Mouse (Mus musculus): ENCODE measurements at regions not wholly inside any gene's neighbourhood (a gene's known extent, or its start where the extent isn't known, plus 50 kb on each side); places are given as distances from the start of the nearest gene placed in this dataset.
A peak's percentile ranks its signal among the peaks of the same experiment; 100 is the strongest.

DNA sequence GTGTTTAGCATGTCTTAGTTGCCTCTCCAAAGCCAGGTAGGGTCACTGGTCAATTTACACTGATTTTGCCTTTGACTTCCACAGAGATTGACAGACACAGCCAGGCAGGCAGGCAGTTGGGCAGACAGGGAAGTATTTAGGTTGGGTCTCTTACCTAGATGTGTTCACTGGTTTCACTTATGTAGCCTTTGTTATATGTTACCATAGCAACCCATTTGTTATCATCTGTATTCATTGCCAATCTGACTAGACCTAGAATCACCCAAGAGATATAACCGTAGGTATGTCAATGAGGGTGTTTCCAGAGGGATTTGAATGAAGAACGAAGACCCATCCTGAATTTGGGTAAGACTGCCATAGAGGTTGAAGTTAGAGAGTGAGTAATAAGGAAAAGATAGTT, 123.8 kb upstream of the Tnfaip3 start:
- H3K27me3 ChIP-seq (ENCODE audit: control insufficient read depth, insufficient read depth, low read length): no peaks in the 10 kb centered on the region
- ATAC-seq (ENCODE audit: low FRiP score, low TSS enrichment) (no peak), DNase-seq (peak; percentile 10)
- no peak overlapping the region for H3K4me3 ChIP-seq (replicated peaks; ENCODE audit: low read depth, low read length)
- WGBS: 60% methylated on average over 2 of the region's 2 CpGs
- no peak overlapping the region for H3K27ac ChIP-seq (replicated peaks; ENCODE audit: low read depth, low read length)
- no peaks in the 10 kb centered on the region for H3K9me3 ChIP-seq (ENCODE audit: control insufficient read depth, low read length)
- no peak overlapping the region for H3K9ac ChIP-seq (replicated peaks; ENCODE audit: low read length)
- H3K36me3 ChIP-seq (ENCODE audit: control insufficient read depth, insufficient read depth, low read length): no peaks in the 10 kb centered on the region
- no peak overlapping the region for H3K4me2 ChIP-seq (ENCODE audit: low read length)
- H3K4me1 ChIP-seq (ENCODE audit: control insufficient read depth, insufficient read depth, low read length): no peaks in the 10 kb centered on the region

DNA sequence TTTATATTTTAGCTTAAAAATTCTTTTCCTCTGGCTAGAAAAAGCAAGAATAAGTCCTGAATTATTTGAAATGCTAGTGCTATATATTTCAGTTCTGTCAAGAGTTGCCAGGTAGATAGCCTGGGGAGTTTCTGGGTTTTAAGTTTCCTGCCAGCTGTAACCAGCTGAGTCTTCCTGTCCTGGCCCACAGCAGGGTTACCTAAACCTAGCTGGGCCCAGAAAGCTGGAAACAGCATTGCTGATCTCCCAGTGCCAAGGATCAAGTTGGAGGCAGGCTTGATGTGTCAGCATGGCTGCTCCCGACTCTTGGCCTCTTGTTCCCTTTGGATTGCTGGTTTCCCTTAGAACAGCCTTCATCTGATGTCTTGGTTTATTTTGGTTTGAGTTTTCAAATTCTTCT, 122.8 kb upstream of the Tnfaip3 start:
- H3K9me3 ChIP-seq (ENCODE audit: control insufficient read depth, low read length): no peaks in the 10 kb centered on the region
- H3K4me2 ChIP-seq (ENCODE audit: low read length): no peak overlapping the region
- no peak overlapping the region for H3K4me3 ChIP-seq (replicated peaks; ENCODE audit: low read depth, low read length)
- no peaks in the 10 kb centered on the region for H3K4me1 ChIP-seq (ENCODE audit: control insufficient read depth, insufficient read depth, low read length)
- no peaks in the 10 kb centered on the region for H3K36me3 ChIP-seq (ENCODE audit: control insufficient read depth, insufficient read depth, low read length)
- no peaks in the 10 kb centered on the region for H3K27me3 ChIP-seq (ENCODE audit: control insufficient read depth, insufficient read depth, low read length)
- no peak overlapping the region for H3K27ac ChIP-seq (replicated peaks; ENCODE audit: low read depth, low read length)
- ATAC-seq (ENCODE audit: low FRiP score, low TSS enrichment) (no peak), DNase-seq (no peak)
- H3K9ac ChIP-seq (replicated peaks; ENCODE audit: low read length): no peak overlapping the region
- 89% methylated on average over 1 of the region's 1 CpGs for WGBS

DNA sequence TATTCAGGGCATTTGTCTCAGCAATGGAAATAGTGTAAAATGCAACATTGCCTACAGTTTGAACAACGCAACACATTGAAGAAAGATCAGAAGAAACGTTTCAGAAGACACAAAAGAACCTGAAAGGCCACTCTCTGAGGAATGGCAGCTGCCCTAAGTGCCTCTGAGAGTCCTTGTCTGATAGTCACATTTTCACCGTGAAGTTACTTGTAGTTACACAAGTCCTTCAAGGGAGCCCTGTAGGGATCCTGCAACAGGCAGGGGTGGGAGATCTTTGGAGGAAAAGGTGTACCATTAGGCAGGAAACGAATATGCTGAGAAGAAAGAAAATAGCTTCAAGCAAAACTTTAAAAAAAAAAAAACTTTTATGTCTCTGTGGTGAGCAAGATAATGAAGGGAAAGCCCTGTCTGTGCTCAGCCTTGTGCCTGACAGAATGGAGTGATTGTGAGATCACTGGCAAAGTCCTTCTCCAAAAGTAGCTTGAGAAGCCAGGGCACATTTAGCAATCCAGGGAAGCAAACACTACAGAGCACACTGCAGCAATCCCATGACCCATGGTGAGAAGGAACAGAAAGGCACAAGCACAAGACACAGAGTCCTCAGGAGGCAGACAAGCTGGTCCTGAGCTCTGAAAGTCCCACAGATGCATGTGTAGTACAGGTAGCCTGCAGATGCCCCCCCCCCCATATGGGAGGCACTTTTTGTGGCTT, 112.3 kb upstream of the Tnfaip3 start:
- H3K9me3 ChIP-seq (ENCODE audit: control insufficient read depth, low read length): no peaks in the 10 kb centered on the region
- H3K36me3 ChIP-seq (ENCODE audit: control insufficient read depth, insufficient read depth, low read length): no peaks in the 10 kb centered on the region
- H3K4me1 ChIP-seq (ENCODE audit: control insufficient read depth, insufficient read depth, low read length): no peaks in the 10 kb centered on the region
- no peak overlapping the region for H3K4me3 ChIP-seq (replicated peaks; ENCODE audit: low read depth, low read length)
- H3K27ac ChIP-seq (replicated peaks; ENCODE audit: low read depth, low read length): no peak overlapping the region
- no peak for DNase-seq
- H3K4me2 ChIP-seq (ENCODE audit: low read length): no peak overlapping the region
- H3K27me3 ChIP-seq (ENCODE audit: control insufficient read depth, insufficient read depth, low read length): no peaks in the 10 kb centered on the region
- WGBS: 71% methylated on average over 4 of the region's 4 CpGs
- no peak overlapping the region for H3K9ac ChIP-seq (replicated peaks; ENCODE audit: low read length)
- ATAC-seq (ENCODE audit: low FRiP score, low TSS enrichment): no peak

DNA sequence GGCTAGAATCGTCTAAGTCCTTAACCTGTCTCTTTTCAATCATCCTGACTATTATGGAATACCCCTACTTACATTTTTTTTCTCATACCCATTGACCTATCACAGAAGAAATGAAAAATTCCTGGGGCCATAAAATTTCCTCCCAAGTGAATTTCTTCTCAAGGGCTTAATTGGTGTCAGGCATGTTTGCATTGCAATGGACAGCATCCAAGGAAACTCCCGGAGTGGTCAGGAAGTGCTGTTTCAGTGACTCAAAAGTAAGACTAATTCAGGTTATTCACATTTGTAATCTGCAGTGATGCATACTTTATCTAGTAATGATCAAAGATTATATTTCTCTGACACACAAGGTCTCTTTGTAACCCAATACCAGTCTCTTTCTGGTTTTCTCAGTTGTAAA, 111.5 kb upstream of the Tnfaip3 start:
- no peaks in the 10 kb centered on the region for H3K4me1 ChIP-seq (ENCODE audit: control insufficient read depth, insufficient read depth, low read length)
- H3K4me3 ChIP-seq (replicated peaks; ENCODE audit: low read depth, low read length): no peak overlapping the region
- no peak for DNase-seq
- WGBS: 81% methylated on average over 2 of the region's 2 CpGs
- H3K4me2 ChIP-seq (ENCODE audit: low read length): no peak overlapping the region
- H3K36me3 ChIP-seq (ENCODE audit: control insufficient read depth, insufficient read depth, low read length): no peaks in the 10 kb centered on the region
- H3K27me3 ChIP-seq (ENCODE audit: control insufficient read depth, insufficient read depth, low read length): no peaks in the 10 kb centered on the region
- H3K9ac ChIP-seq (replicated peaks; ENCODE audit: low read length): no peak overlapping the region
- H3K27ac ChIP-seq (replicated peaks; ENCODE audit: low read depth, low read length): no peak overlapping the region
- no peaks in the 10 kb centered on the region for H3K9me3 ChIP-seq (ENCODE audit: control insufficient read depth, low read length)
- no peak for ATAC-seq (ENCODE audit: low FRiP score, low TSS enrichment)

DNA sequence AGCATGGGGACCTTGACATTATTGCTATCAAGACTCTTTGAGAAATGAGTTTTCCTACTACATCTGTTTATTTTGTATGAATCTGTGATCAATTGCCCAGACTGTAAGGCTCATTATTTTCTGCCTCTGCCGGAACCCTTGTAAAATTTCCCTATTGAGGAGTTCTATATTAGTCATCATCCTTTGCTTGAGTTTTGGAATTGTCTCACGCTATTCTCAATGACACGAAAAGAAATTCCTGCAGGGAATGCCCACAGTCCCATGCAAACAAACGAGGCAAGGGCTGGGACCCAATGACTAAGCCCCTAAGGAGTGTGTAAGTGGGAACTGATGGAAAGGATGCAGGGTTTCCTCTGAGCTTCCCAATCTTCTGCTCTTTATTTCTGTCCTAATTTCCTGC, 111.0 kb upstream of the Tnfaip3 start:
- no peaks in the 10 kb centered on the region for H3K4me1 ChIP-seq (ENCODE audit: control insufficient read depth, insufficient read depth, low read length)
- ATAC-seq (ENCODE audit: low FRiP score, low TSS enrichment) (no peak), DNase-seq (no peak)
- no peak overlapping the region for H3K4me2 ChIP-seq (ENCODE audit: low read length)
- H3K27me3 ChIP-seq (ENCODE audit: control insufficient read depth, insufficient read depth, low read length): no peaks in the 10 kb centered on the region
- H3K9ac ChIP-seq (replicated peaks; ENCODE audit: low read length): no peak overlapping the region
- H3K27ac ChIP-seq (replicated peaks; ENCODE audit: low read depth, low read length): no peak overlapping the region
- whole genome bisulfite sequencing: 83% methylated on average over 4 of the region's 4 CpGs
- H3K4me3 ChIP-seq (replicated peaks; ENCODE audit: low read depth, low read length): no peak overlapping the region
- H3K36me3 ChIP-seq (ENCODE audit: control insufficient read depth, insufficient read depth, low read length): no peaks in the 10 kb centered on the region
- no peaks in the 10 kb centered on the region for H3K9me3 ChIP-seq (ENCODE audit: control insufficient read depth, low read length)

DNA sequence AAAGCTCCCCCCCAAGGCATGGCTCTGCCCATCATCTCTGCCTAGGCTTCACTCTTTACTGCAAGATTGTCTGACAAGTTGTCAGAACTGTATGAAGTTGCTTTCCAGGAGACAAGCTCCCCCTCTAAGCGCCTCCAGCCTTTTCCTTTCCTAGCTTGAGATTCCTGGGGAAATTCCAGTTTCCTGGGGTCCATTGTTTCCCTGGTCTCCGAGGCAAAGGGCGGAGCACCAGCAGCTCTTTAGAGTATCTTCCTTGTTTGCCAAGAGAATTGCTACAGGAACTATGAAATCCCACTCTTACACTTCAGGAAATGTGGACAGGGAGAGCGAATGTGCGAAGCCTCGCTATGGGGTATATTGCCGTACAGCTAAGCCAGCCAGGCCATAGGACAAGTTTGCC, 108.2 kb upstream of the Tnfaip3 start:
- no peaks in the 10 kb centered on the region for H3K9me3 ChIP-seq (ENCODE audit: control insufficient read depth, low read length)
- no peaks in the 10 kb centered on the region for H3K36me3 ChIP-seq (ENCODE audit: control insufficient read depth, insufficient read depth, low read length)
- ATAC-seq (ENCODE audit: low FRiP score, low TSS enrichment) (no peak), DNase-seq (peak; percentile 12)
- H3K9ac ChIP-seq (replicated peaks; ENCODE audit: low read length): no peak overlapping the region
- no peaks in the 10 kb centered on the region for H3K4me1 ChIP-seq (ENCODE audit: control insufficient read depth, insufficient read depth, low read length)
- 49% methylated on average over 7 of the region's 7 CpGs for WGBS
- H3K27ac ChIP-seq (replicated peaks; ENCODE audit: low read depth, low read length): no peak overlapping the region
- no peak overlapping the region for H3K4me2 ChIP-seq (ENCODE audit: low read length)
- no peaks in the 10 kb centered on the region for H3K27me3 ChIP-seq (ENCODE audit: control insufficient read depth, insufficient read depth, low read length)
- H3K4me3 ChIP-seq (replicated peaks; ENCODE audit: low read depth, low read length): no peak overlapping the region

DNA sequence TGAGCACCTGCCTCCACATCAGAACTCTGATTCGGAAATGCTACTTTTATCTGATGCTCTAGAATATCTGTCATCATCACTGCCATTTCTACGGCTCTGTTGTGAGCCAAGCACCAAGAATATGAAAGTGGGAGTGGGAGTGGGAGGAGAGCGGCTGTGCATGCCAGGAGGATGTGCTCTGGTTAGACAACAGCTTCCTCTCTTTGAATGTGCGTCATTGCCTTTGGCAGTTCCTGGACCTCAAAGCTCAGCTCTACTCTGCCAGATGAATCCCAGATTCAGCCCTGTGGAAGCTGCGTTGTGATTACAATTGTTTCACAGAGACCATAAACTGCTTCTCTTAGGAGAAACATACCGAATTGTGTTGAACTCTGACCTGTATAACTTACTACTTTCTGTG, 106.8 kb upstream of the Tnfaip3 start:
- ATAC-seq (ENCODE audit: low FRiP score, low TSS enrichment): no peak
- 72% methylated on average over 6 of the region's 6 CpGs for WGBS

DNA sequence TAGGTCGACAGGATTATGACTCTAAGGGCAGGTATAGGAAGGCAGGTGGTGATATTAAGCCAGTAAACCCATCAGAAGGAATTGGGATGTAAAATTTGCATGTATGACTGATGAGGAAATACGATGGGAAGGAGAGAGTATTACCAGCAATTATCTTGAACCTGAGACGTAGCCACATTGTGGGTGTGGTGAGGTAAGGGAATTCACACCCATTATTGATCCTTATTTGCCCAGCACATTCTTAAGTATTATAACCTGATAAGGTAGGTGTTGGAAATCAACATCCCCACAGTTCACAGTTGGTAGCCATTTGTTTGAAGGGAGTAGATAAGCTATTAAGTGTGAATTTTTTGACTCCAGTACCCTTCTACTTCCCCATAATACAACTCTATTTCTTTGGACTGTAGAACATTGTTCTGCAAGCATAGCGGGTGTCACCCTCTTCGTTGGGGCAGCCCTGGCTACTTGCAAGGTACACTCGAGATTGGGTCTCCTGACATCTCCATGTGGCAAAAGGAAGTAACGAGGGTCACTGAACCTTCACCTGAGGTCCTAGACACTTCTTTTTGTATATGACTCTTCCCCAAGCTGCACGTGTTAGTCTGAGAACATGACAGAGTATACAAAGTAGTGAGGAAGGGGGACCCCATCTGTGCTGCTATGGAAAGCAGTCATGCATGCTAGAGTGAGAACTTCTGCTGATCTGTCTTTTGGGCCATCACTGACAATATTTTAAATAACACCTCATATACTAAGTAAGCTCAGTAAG, 104.0 kb upstream of the Tnfaip3 start:
- Histone ChIP-seq H3K9ac (replicated peaks; ENCODE audit: low read length) (no peak overlapping the region), H3K36me3 (ENCODE audit: control insufficient read depth, insufficient read depth, low read length) (no peaks in the 10 kb centered on the region), H3K27ac (replicated peaks; ENCODE audit: low read depth, low read length) (no peak overlapping the region), H3K4me1 (ENCODE audit: control insufficient read depth, insufficient read depth, low read length) (peaks cover 5% of the 10 kb centered on the region; the same call in 1 of the 2 replicates), H3K9me3 (ENCODE audit: control insufficient read depth, low read length) (no peaks in the 10 kb centered on the region), H3K4me2 (ENCODE audit: low read length) (no peak overlapping the region), H3K27me3 (ENCODE audit: control insufficient read depth, insufficient read depth, low read length) (no peaks in the 10 kb centered on the region), H3K4me3 (replicated peaks; ENCODE audit: low read depth, low read length) (no peak overlapping the region)
- no peak for DNase-seq
- no peak for ATAC-seq (ENCODE audit: low FRiP score, low TSS enrichment)
- 88% methylated on average over 8 of the region's 8 CpGs for WGBS

More for the DNA sequence above, 106.8 kb upstream of the Tnfaip3 start:
- no peaks in the 10 kb centered on the region for H3K36me3 ChIP-seq (ENCODE audit: control insufficient read depth, insufficient read depth, low read length)
- no peak overlapping the region for H3K27ac ChIP-seq (replicated peaks; ENCODE audit: low read depth, low read length)
- no peak overlapping the region for H3K9ac ChIP-seq (replicated peaks; ENCODE audit: low read length)
- no peak for DNase-seq
- H3K4me3 ChIP-seq (replicated peaks; ENCODE audit: low read depth, low read length): no peak overlapping the region
- no peaks in the 10 kb centered on the region for H3K9me3 ChIP-seq (ENCODE audit: control insufficient read depth, low read length)
- no peaks in the 10 kb centered on the region for H3K27me3 ChIP-seq (ENCODE audit: control insufficient read depth, insufficient read depth, low read length)
- H3K4me2 ChIP-seq (ENCODE audit: low read length): no peak overlapping the region
- peaks cover 3% of the 10 kb centered on the region; the same call in 1 of the 2 replicates for H3K4me1 ChIP-seq (ENCODE audit: control insufficient read depth, insufficient read depth, low read length)
